Mouse (Mus musculus) intestine, postnatal 0 days (tissue): ENCODE results near the gene Ebna1bp2. TPM values are rescaled to one million over a fixed set of nuclear protein-coding genes. Genes with fewer than 3 reads are reported as not detected.

Experiments
- ATAC-seq: fragments of 200-750 bp; cut with Nextera tagmentation; 2 replicates; pipeline ENCODE4 v1.8.0; 2017; ENCODE audit warnings: mild to moderate bottlenecking, moderate TSS enrichment, moderate library complexity
- H3K27ac ChIP-seq: fragments of 300-500 bp; sonication (generic); 2 replicates; pipeline ENCODE4 v1.5.1; 2014; ENCODE audit warnings: mild to moderate bottlenecking, low read depth, low read length, moderate library complexity
- H3K27me3 ChIP-seq: fragments of 300-500 bp; sonication (generic); replicated peaks from 2 replicates; pipeline ENCODE4 v1.6.1; 2014; ENCODE audit warnings: low read length, mixed read lengths; ENCODE audit not compliant: control insufficient read depth, insufficient read depth
- H3K36me3 ChIP-seq: fragments of 300-500 bp; sonication (generic); 2 replicates; pipeline ENCODE4 v1.6.1; 2014; ENCODE audit warnings: mild to moderate bottlenecking, moderate library complexity; ENCODE audit not compliant: control insufficient read depth, insufficient read depth
- H3K4me1 ChIP-seq: fragments of 300-500 bp; sonication (generic); replicated peaks from 2 replicates; pipeline ENCODE4 v1.6.1; 2014; ENCODE audit warnings: antibody characterized with exemption, low read length, mixed read lengths; ENCODE audit not compliant: control insufficient read depth, insufficient read depth
- H3K4me2 ChIP-seq: fragments of 300-500 bp; sonication (generic); replicated peaks from 2 replicates; pipeline ENCODE4 v1.6.1; 2014; ENCODE audit warnings: low read depth, mild to moderate bottlenecking, moderate library complexity
- H3K4me3 ChIP-seq: fragments of 300-500 bp; sonication (generic); 2 replicates; pipeline ENCODE4 v1.5.1; 2014; ENCODE audit warnings: low read depth, low read length
- H3K9ac ChIP-seq: fragments of 300-500 bp; sonication (generic); 2 replicates; pipeline ENCODE4 v1.6.1; 2014; ENCODE audit warnings: mild to moderate bottlenecking, low read depth, low read length
- H3K9me3 ChIP-seq: fragments of 300-500 bp; sonication (generic); 2 replicates; pipeline ENCODE4 v1.6.1; 2016; ENCODE audit warnings: mixed run types; ENCODE audit not compliant: control insufficient read depth
- CTCF ChIP-seq: sonication (generic); IDR thresholded peaks from 2 replicates; pipeline ENCODE4 v1.5.1; 2016; ENCODE audit warnings: low read depth, mild to moderate bottlenecking, control low read depth, antibody characterized with exemption, moderate library complexity
- WGBS: fragments of 180-500 bp; shearing (Covaris S2); extraction: QIAGEN DNeasy Blood & Tissue Kit; methylation state at CpG from one replicate; pipeline ENCODE4 v1.1.7; 2014; 5-methylcytosine and 5-hydroxymethylcytosine counted together
- polyA plus RNA-seq: library from polyadenylated mRNA; unstranded; fragments of >200 nt; fragmentation: Nextera tagmentation; extraction: Ambion mirVana; gene quantifications from 2 replicates; pipeline ENCODE4 v1.2.1, GENCODE M21; 2015

The Ebna1bp2 gene
- polyA plus RNA-seq, 1 experiment from 2014 or later: 76.2 TPM

GRCm38 (mm10) chr4:118620967-118621320 lies 345 bp downstream of the Ebna1bp2 start:
- H3K9ac ChIP-seq: peak overlapping the region; percentile 72
- WGBS: under 1% methylated on average over 23 of the region's 23 CpGs
- H3K27ac ChIP-seq: no peak overlapping the region
- no peak; the same call in 1 of the 2 replicates for ATAC-seq
- H3K4me2 ChIP-seq: peak overlapping the region; percentile 97
- no peak for TF ChIP-seq CTCF
- peaks cover 32% of the 10 kb centered on the region for H3K36me3 ChIP-seq
- H3K27me3 ChIP-seq: no peaks in the 10 kb centered on the region
- H3K4me1 ChIP-seq: no peaks in the 10 kb centered on the region
- H3K4me3 ChIP-seq: peak overlapping the region; percentile 76
- H3K9me3 ChIP-seq: no peaks in the 10 kb centered on the region

- Histone ChIP-seq H3K9me3 (no peaks in the 10 kb centered on the region), H3K4me2 (peak overlapping the region; percentile 97), H3K9ac (no peak overlapping the region), H3K36me3 (peaks cover 39% of the 10 kb centered on the region), H3K27me3 (no peaks in the 10 kb centered on the region), H3K27ac (no peak overlapping the region), H3K4me1 (no peaks in the 10 kb centered on the region), H3K4me3 (peak overlapping the region; percentile 76)
- TF ChIP-seq CTCF: no peak
- ATAC-seq: no peak
- WGBS: 76% methylated on average over 9 of the region's 9 CpGs
Observed at GRCm38 (mm10) chr4:118621781-118622180, 1.2 kb downstream of the Ebna1bp2 start.

GRCm38 (mm10) chr4:118630261-118630660 lies 9.7 kb downstream of the Ebna1bp2 start:
- Histone ChIP-seq H3K27ac (no peak overlapping the region), H3K4me2 (no peak overlapping the region), H3K36me3 (peaks cover 30% of the 10 kb centered on the region), H3K27me3 (no peaks in the 10 kb centered on the region), H3K4me3 (no peak overlapping the region), H3K9ac (no peak overlapping the region), H3K9me3 (no peaks in the 10 kb centered on the region), H3K4me1 (no peaks in the 10 kb centered on the region)
- no peak for ATAC-seq
- 94% methylated on average over 5 of the region's 5 CpGs for WGBS
- TF ChIP-seq CTCF: no peak

- Histone ChIP-seq H3K9ac (no peak overlapping the region), H3K4me3 (no peak overlapping the region), H3K4me1 (no peaks in the 10 kb centered on the region), H3K9me3 (no peaks in the 10 kb centered on the region), H3K27me3 (no peaks in the 10 kb centered on the region), H3K27ac (no peak overlapping the region), H3K36me3 (no peaks in the 10 kb centered on the region), H3K4me2 (no peak overlapping the region)
- 40% methylated on average over 20 of the region's 20 CpGs for WGBS
- ATAC-seq: no peak
- no peak for TF ChIP-seq CTCF
Observed at GRCm38 (mm10) chr4:118642346-118643190, 22.0 kb downstream of the Ebna1bp2 start.

GRCm38 (mm10) chr4:118645234-118645633 lies 24.6 kb downstream of the Ebna1bp2 start:
- ATAC-seq: no peak
- WGBS: 8% methylated on average over 2 of the region's 2 CpGs
- H3K9ac ChIP-seq: no peak overlapping the region
- no peaks in the 10 kb centered on the region for H3K36me3 ChIP-seq
- H3K4me3 ChIP-seq: no peak overlapping the region
- H3K27me3 ChIP-seq: no peaks in the 10 kb centered on the region
- no peaks in the 10 kb centered on the region for H3K4me1 ChIP-seq
- no peak overlapping the region for H3K4me2 ChIP-seq
- no peak overlapping the region for H3K27ac ChIP-seq
- peak; percentile 86 for TF ChIP-seq CTCF
- no peaks in the 10 kb centered on the region for H3K9me3 ChIP-seq

- no peak within 1 kb of the TSS for H3K9ac ChIP-seq
- no peak for ATAC-seq
- H3K4me1 ChIP-seq: no peaks in the 10 kb centered on the region
- no peaks in the 10 kb centered on the region for H3K27me3 ChIP-seq
- H3K27ac ChIP-seq: no peak within 1 kb of the TSS
- no peaks in the 10 kb centered on the region for H3K36me3 ChIP-seq
- H3K4me2 ChIP-seq: no peak within 1 kb of the TSS
- H3K9me3 ChIP-seq: no peaks in the 10 kb centered on the region
- no peak within 1 kb of the TSS for H3K4me3 ChIP-seq
- no peak for TF ChIP-seq CTCF
Observed at GRCm38 (mm10) chr4:118658652-118659051, 38.1 kb downstream of the Ebna1bp2 start, which contains the start of gene Olfr62. Gene Olfr62, plus strand, starts transcription at chr4:118658952.

Other genes starting within 250 kb of the Ebna1bp2 start
- 2.8 and 4.2 TPM in 2 replicates for gene Szt2, start 211.5 kb upstream of the Ebna1bp2 start, polyA plus RNA-seq
- gene Med8, start 211.5 kb upstream of the Ebna1bp2 start, polyA plus RNA-seq: 71.8 and 76.0 TPM in 2 replicates
- 221 and 225 TPM in 2 replicates for gene Elovl1, start 192.7 kb upstream of the Ebna1bp2 start, polyA plus RNA-seq
- gene Cdc20, start 183.4 kb upstream of the Ebna1bp2 start, polyA plus RNA-seq: 37.3 and 42.7 TPM in 2 replicates
- gene Mpl, start 163.3 kb upstream of the Ebna1bp2 start, polyA plus RNA-seq: 0.05 and 0.10 TPM in 2 replicates
- gene Tie1, start 130.7 kb upstream of the Ebna1bp2 start, polyA plus RNA-seq: 11.3 and 11.9 TPM in 2 replicates
- 119 TPM in 2 replicates for gene 2610528J11Rik, start 93.8 kb upstream of the Ebna1bp2 start, polyA plus RNA-seq
- 19.8 and 20.7 TPM in 2 replicates for gene Tmem125, start 76.8 kb upstream of the Ebna1bp2 start, polyA plus RNA-seq
- gene Cfap57, start within 50 bp of the Ebna1bp2 start, polyA plus RNA-seq: 0.29 and 0.42 TPM in 2 replicates
- not detected in 2 replicates for gene Olfr62, start 38.2 kb downstream of the Ebna1bp2 start, polyA plus RNA-seq
- not detected in 2 replicates for gene Olfr1342, start 72.0 kb downstream of the Ebna1bp2 start, polyA plus RNA-seq
- not detected in 2 replicates for gene Olfr1341, start 82.7 kb downstream of the Ebna1bp2 start, polyA plus RNA-seq
- gene Olfr1340, start 99.3 kb downstream of the Ebna1bp2 start, polyA plus RNA-seq: not detected in 2 replicates
- gene Olfr1339, start 111.4 kb downstream of the Ebna1bp2 start, polyA plus RNA-seq: not detected in 2 replicates
- gene Olfr1338, start 137.9 kb downstream of the Ebna1bp2 start, polyA plus RNA-seq: not detected in 2 replicates
- gene Olfr1337, start 161.8 kb downstream of the Ebna1bp2 start, polyA plus RNA-seq: not detected in 2 replicates
- gene Olfr1335, start 189.1 kb downstream of the Ebna1bp2 start, polyA plus RNA-seq: not detected in 2 replicates
- not detected in 2 replicates for gene Olfr1333, start 215.5 kb downstream of the Ebna1bp2 start, polyA plus RNA-seq
- gene Olfr1331, start 243.8 kb downstream of the Ebna1bp2 start, polyA plus RNA-seq: not detected in 2 replicates